Mouse (Mus musculus): ENCODE results near the gene Nprl2.
"Not testable (repeated sequence)": the region's sequence is repeated elsewhere in the genome, so short reads cannot be mapped to it uniquely, and the experiment has no call there.

The Nprl2 gene

GRCm38 (mm10) chr9:107553541-107554318 lies 11.7 kb downstream of the Nprl2 start:
- no peak for DNase-seq (ENCODE audit: low spot score in 2 of 2)

GRCm38 (mm10) chr9:107554319-107554825 lies 12.3 kb downstream of the Nprl2 start:
- DNase-seq (ENCODE audit: low spot score in 2 of 2) = peak; percentile 97

DNA sequence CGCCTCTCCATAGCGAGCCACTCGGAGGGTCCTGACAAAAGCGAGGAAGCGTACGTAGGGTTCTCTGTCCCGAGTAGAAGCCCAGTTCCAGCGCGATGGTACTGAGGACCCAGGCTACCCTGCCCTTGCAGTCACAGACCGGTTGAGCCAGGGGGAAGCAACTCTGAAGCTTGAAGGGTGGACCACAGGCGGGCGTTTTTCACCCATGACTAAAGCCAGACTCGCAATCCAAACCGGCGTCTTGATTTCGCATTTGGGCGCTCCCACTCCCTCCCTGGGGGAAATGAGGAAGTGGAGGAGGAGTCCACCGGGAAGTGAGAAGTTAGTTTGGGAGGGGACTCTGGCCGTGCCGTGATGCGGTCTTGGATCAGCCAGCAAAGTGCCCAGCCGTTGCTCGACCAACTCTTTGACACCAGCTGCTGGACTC lies 13.0 kb downstream of the Nprl2 start:
- DNase-seq (ENCODE audit: low spot score in 2 of 2) = no peak

DNA sequence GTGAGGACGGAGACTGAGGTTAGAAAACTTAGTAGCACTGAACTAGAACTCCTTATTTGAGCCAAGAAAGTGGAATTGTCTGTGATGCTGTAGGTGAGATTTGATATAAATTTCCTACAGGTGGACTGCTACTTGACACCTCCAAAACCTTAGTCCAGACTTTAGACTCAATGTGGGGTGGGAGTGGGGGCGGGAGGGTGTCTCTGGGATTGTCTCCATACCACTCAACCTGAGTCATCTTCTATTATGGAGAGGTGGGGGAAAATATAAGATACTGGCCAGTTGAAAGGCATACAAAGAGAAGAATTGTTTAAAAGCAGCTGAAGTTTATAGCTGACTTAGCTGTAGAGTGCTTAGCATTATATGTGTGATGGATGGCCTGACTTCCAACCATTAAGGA lies 13.7 kb downstream of the Nprl2 start:
- no peak for DNase-seq (ENCODE audit: low spot score in 2 of 2)

- no peak for DNase-seq (ENCODE audit: low spot score in 2 of 2)
Observed at GRCm38 (mm10) chr9:107556346-107556745, 14.3 kb downstream of the Nprl2 start.

- DNase-seq (ENCODE audit: low spot score in 2 of 2) = peak; percentile 97 to 99
Observed at GRCm38 (mm10) chr9:107563029-107563581, 21.1 kb downstream of the Nprl2 start, which contains the start of gene Tusc2. Tusc2 (plus strand) TSS chr9:107563255.

GRCm38 (mm10) chr9:107565556-107565955 lies 23.5 kb downstream of the Nprl2 start:
- not testable (repeated sequence) for DNase-seq (ENCODE audit: low spot score in 2 of 2)

DNA sequence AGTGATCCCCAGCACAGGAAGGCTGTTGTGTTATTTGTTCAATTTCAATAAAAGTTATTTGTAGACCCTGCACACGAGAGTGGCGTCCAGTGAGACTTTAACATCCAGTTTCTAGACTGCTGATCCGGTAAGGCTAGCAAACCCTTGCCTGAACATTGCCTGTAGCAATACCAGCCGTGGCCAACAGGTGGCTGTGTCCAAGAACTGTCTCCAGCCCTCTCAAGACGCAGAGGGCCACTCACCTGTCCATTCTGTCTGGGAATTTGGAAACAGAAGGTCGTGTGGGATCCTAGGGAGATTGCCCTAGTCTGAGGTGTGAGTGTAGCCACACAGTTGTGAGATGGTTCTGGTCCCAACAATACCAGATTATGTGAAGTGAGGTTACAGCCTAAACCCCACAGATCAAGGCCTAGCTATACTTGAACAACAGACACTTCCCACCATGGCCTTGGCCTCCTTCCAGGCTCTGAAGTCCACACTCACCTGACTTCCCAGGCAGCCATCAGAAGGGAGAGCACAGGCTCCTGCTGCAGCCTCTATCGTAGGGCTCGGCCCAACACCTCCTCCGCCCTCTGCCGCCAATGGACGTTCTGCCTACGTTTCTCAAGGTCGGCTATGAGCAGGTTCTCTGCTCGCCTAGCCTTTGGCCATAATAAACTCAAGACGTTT lies 24.1 kb downstream of the Nprl2 start:
- DNase-seq (ENCODE audit: low spot score in 2 of 2) = peak; percentile 79 to 85

- no peak for DNase-seq (ENCODE audit: low spot score in 2 of 2)
Observed at GRCm38 (mm10) chr9:107566855-107567254, 24.8 kb downstream of the Nprl2 start.

DNA sequence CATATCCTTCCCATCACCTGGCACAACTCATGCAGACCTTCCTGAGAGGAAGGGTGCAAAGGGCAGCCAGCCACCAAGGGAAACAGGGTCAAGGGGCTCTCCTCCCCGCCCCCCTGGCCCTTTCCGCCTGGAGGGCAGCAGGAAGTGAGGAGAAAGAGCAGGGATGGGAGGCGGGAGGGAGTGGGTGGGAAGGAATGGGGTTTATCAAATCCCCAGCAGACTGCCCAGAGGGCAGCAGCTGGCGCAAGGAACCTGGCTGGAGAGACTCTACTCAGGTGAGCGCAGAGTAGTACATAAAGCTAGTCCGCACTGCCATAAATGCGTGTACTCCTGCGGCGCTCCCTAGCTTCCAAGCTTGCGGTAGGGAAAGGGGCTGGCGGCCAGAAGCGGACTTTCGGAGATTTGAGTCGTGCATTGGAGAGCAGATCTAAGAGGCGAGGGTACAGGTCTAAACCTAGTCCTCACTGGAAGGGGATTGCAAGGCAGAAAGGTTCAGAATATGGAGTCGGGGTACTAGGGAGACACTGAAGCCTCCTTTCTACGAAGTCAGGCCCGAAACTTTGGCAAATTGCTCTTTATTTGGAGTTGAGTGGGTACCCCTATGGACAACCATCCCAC lies 25.8 kb downstream of the Nprl2 start, which contains the start of gene Hyal2:
Hyal2 (plus strand) TSS at position 244 of the 618 bp plus-strand sequence.
- DNase-seq (ENCODE audit: low spot score in 2 of 2) = no peak

DNA sequence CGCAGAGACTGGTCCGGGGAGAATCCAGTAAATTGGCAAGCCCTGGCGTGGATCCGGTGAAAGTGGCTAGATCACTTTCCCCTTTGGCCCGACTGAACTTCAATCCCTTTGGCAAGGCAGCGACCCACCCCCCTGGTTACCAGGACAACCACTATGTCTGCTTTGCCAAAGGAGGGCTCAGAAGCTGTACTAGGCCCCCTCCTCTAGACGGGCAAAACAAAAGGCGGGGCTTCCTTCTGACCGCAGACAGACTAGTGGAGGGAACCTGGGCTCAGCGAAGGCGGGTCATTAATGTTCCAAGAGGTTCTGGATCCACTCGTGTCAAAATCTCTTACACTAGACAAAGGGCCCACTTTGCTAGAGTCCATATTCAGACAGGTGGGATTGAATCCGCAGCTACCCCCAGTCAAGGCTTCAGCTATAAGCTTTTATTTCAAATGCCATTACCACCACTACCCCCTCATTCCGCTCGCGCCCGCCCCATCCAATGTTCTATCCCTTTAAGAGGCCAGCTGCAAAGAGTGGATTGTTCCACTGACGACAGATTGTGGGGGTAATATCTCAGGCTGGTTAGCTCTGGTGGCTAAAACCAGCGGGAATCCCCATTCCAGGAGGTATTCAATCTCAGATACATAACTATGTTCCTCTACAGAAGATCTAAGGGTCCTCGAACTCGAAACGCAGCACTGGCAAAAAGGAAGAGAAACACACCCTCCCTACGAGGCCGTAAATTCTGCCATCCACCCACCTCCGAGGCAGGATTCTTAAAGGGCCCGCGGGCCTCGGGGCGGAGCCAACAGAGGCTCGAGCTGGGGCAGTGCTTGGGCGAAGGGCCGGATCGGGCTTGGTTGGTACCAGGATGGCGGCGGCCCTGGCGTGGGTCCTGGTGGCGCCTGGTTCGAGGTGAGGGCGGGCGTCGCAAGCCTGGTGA lies 26.6 kb downstream of the Nprl2 start:
- DNase-seq (ENCODE audit: low spot score in 2 of 2) = peak; percentile 90 to 91

GRCm38 (mm10) chr9:107569270-107569669 lies 27.2 kb downstream of the Nprl2 start:
- no peak for DNase-seq (ENCODE audit: low spot score in 2 of 2)

GRCm38 (mm10) chr9:107570016-107570415 lies 28.0 kb downstream of the Nprl2 start:
- no peak for DNase-seq (ENCODE audit: low spot score in 2 of 2)

DNA sequence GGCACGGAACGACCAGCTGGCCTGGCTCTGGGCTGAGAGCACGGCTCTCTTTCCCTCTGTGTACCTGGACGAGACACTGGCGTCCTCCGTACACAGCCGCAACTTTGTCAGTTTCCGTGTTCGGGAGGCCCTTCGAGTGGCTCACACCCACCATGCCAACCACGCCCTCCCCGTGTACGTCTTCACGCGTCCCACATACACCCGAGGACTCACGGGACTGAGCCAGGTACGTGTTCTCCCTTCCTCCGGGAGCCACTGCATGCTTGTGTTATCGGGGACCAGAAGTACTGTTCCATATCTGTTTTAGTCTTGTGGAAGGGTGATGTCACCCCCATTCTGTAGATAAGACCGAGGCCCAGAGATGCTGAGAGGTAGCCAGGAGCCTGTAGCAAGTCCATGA lies 28.8 kb downstream of the Nprl2 start:
- DNase-seq (ENCODE audit: low spot score in 2 of 2) = no peak

GRCm38 (mm10) chr9:107571534-107572326 lies 29.7 kb downstream of the Nprl2 start:
- DNase-seq (ENCODE audit: low spot score in 2 of 2) = no peak

- DNase-seq (ENCODE audit: low spot score in 2 of 2) = no peak
Observed at GRCm38 (mm10) chr9:107572327-107572662, 30.3 kb downstream of the Nprl2 start.

DNA sequence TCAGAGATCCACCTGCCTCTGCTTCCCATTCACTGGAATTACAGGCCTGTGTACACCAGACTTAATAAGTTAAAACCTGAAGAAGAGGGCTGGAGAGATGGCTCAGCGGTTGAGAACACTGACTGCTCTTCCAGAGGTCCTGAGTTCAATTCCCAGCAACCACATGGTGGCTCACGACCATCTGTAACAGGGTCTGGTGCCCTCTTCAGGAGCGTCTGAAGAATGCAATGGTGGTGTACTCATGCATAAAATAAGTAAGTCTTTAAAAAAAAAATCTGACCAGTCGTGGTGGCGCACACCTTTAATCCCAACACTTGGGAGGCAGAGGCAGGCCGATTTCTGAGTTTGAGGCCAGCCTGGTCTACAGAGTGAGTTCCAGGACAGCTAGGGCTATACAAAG lies 31.7 kb downstream of the Nprl2 start:
- DNase-seq (ENCODE audit: low spot score in 2 of 2) = not testable (repeated sequence)

DNA sequence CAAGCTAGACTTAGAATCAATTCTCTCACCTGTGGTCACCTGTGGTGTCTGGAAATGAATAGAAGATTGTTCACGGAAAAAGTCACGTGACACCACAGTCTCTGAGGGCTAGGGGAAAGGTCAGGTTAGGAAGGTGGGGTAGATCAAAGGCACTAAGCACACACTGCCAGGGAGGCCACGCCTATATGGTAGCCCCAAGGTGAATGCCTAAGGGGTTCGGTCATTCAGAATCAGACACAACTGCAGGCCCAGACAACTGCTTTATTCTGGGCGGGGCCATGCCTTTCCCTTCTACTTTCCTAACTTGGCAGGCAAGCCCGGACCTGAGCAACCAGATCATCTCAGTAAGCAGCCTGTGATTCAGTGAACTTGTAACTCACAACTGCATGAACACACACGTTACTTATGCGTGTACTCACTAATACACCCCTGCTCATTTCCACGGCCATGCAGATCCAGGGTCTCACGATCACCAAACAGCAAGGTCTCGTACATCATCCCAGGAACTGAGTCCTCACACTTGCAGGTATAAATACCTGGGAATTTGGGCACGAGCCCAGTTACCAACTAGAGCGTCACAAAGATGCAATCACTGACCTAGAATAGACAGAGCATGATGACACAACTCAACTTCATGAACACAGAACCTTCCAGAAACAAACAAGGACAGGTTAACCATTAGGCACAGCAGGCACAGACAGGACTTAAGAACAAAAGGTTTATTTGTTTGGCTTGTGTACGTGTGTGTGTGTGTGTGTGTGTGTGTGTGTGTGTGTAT lies 33.7 kb downstream of the Nprl2 start:
- DNase-seq (ENCODE audit: low spot score in 2 of 2) = no peak

- DNase-seq (ENCODE audit: low spot score in 2 of 2) = peak; percentile 72 to 73
Observed at GRCm38 (mm10) chr9:107576357-107577107, 34.5 kb downstream of the Nprl2 start, which contains the start of gene Hyal1. Hyal1 (plus strand) TSS chr9:107576927.

Data from right cerebral cortex, postnatal 10 days (tissue).